Mouse (Mus musculus): Measurements from ENCODE around the gene Stac2. TPM values are rescaled to one million over a fixed set of nuclear protein-coding genes. Genes with fewer than 3 reads are reported as not detected.

The Stac2 gene
- total RNA-seq (2021): under 1 TPM; 0.64 to 0.81 TPM

DNA sequence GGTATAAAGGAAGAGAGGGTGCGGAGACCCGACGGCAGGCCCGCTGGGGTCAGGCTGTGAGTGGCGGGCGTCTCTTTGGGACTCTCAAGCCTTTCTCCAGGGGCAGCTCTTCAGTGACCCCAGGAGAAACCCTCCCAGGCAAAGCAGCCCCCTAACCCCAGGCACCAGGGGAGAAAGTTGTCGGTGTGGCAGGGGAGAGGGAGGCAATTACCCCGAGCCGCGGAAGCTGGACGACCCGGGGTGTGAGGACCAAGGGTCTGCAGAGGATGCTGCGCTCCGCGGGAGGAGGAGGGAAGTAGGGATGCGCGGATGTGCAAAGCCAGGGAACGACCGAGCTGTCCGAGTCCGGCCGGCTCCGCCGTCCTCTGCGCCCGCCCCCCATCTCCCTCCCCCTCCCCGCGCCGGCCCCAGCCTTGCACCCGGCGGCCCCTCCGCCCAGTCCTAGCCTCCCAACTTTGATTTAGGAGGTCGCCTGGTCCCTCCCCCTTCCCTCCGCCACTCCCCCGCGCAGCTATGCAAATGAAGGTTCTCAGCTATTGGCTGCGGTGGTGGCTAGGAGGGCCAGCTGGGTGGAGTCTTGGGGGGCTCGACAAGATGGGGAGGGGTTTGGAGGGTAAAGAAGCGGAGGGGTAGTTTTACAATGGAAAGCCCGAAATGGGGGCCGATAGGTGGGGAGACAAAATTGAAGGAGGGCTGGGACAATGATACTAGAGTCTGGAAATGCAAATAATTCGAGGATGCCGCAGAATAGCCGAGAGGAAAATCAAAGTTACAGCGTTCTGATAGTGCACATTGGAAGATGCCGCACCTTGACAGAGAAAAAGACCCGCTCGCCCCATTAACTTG, at the start of gene Stac2:
Gene Stac2, minus strand, starts transcription at position 474 of the 846 bp plus-strand sequence.
- peak; percentile 80 for DNase-seq

DNA sequence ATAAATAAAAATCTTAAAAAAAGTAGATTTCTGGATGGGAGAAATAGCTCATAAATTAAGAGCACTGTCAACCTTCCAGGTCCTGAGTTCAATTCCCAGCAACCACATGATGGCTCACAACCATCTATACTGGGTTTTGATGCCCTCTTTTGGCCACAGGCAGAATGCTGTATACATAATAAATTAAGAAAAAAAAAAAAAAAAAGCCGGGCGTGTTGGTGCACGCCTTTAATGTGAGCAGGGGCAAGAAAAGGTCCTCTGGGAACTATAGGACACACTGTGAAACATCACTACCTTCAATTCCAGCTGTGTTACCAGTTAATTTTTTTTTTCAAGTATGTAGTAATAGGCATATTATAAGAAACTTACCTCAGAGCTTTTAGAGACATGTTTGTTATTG, 48.1 kb upstream of the Stac2 start:
- no peak for DNase-seq

DNA sequence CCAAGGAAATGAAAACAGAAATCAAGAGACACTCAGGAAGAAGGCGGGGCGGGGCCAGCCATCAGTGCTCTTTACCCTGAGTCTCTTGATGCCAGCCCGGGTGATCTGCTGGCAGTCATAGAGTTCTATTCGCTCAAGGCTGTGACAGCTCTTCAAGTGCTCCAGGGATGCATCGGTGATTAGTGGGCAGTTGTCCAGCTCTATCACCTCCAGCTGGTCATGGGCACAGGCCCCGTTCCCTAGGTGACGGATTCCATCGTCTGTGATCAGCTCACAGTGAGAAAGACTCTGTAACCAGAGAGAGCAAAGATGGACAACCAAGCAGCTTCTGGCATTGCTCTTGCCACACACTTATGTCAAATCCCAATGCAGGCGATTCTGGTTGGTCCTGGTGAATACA, 37.3 kb upstream of the Stac2 start:
- peak; percentile 17 for DNase-seq

DNA sequence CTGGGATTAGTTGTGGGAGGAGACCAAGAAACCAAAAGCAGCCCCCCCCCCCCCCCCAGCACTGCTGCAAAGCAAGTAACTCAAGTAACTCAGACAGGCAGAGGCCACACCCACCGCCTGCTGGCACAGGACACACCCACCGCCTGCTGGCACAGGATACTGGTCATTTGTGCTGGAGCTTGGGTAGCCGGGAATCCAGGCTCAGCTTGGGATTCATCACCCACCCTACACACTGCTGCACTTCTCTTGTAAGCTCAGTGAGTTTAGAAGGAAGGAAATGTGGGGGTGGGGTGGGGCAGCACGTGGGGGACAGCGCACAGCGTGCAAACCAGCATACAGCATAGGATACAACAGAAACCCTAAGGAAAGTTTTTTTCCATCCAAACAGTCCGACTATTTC, 35.0 kb upstream of the Stac2 start:
- peak; percentile 64 for DNase-seq

DNA sequence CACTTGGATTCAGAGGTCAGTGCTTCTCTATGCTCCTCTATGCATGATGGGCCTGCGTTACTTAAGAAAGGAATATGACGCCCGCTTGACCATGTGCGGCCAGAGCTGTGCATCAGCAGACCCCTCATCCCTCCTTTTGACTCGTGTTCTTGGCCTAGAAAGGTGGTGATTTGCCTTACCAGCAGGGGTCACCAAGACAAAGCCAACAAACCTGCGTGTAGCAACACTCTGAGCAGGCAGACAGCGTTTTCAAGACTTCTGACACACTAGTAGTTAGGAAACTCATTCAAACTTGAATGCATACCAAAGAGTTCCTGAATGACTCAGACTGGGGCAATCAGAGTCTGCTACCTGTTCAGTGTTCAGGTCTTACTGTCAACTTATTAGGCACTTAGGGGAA, 33.3 kb upstream of the Stac2 start:
- DNase-seq: no peak

DNA sequence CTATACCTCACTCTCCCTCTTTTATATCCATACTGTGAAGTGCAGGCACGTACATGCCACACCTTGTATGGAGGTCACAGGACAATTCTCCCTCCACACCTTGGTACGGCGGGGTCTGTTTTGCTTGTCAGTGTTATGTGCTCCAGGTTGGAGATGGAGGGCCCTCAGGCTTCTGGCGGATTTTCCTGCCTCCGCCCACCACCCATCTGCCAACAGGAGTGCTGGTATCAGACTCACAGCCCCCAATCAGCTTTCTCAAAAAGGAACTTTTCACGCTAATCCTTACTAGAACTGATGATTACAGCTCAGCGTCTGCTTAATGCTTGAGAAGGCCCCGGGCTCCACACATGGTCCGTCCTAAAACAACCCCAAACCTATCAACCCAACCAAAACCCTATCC, 32.9 kb upstream of the Stac2 start:
- no peak for DNase-seq

DNA sequence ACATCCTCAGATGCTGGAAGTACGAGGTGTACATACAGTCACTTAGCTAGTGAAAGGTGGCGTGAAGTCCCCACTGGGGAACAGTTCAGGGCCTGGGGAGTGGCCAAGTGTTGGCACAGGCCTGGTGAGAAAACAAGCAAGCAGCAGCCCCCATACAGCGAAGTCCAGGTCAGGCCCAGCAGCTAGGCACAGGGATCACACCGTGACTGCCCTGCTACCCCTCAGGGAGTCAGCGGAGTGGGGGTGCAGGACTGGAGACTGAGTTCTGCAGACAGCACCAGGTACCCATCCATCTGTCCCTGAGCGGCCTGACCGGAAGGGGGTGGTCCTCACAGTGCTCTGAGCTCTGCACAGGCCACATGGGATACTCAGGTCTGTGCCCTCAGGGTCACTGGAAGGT, 29.5 kb upstream of the Stac2 start:
- no peak for DNase-seq

DNA sequence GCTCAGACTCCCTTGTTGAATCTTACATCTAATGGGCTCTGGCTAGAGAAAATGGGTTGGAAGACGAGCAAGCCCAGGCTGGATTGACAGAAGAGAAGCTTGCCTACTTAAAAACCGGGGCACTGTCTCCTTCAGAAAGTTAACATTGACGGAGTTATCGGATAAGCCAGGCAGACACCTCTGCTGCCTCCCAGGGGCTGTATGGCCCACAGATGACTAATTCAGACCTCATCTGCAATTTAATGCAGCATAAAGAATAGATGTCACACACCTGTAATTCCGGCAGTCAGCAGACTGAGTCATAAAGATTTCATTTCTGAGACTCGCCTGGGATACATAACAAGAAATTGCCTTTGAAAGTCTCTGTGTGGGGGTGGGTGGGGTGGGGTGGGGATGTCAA, 27.2 kb upstream of the Stac2 start:
- DNase-seq: no peak

DNA sequence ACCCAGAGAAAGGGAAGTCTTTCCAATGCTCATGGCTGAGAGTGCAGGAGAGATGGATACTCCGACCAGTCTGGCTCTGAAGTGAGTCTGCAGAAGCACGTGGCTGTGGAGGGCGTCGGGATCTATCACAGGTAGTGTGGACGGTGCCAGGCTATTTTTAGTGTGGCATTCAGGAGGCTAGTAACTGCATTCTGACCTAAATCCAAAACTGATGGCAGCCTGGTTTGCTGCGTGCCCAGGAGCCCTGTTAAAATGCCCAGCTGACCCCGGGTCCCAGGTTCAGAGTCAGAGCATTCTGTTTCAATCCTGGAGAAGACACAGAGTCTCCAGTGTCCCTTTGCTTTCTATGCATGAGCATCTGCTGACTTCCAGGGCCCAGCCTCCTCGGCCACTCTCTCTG, 23.8 kb upstream of the Stac2 start:
- peak; percentile 44 for DNase-seq

DNA sequence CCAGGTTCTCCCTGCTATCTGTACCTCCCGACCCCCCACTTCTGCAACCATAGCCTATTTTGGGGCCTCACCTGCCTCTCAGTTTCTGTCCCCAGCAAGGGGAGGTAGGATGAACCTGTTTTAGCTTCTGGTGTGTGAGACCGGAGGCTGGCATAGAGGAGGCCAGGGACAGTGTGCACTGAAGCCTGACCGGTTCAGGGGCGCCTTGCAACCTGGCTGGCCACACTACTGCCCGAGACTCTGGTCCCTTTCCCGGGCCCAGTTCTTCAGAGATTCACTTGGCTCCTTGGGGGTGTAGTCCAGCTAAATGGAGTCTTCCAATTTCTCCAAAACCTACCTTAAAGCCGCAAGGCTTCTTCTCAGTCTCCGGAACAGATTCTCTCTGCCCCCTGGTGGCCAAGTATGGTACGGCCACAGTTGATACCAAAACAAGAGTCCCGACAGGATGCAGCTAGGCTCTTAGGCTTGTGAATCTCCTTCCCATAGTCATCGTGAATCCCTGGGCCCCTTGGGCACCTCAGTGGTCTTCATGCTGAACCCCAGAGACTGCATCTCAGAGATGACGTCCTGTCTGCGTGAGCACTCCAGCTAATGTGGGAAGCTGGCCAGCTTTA, 22.0 kb upstream of the Stac2 start:
- DNase-seq: peak; percentile 95

DNA sequence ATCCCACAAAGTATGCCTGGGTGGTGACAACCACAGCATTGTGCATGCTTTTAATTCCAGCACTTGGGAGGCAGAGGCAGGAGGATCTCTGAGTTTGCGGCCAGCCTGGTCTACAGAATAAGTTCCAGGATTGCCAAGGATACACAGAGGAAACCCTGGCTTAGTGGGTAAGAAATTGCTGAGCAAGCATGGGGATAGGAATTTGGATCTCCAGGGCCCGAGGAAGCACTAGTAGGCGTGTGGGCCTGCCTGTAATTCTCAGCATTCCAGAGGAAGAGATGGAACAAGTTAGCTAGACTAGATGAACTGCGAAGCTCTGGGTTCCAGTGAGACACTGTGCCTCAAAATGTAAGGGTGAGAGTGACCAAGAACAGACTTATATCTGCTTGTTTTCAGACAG, 20.2 kb upstream of the Stac2 start:
- no peak for DNase-seq

DNA sequence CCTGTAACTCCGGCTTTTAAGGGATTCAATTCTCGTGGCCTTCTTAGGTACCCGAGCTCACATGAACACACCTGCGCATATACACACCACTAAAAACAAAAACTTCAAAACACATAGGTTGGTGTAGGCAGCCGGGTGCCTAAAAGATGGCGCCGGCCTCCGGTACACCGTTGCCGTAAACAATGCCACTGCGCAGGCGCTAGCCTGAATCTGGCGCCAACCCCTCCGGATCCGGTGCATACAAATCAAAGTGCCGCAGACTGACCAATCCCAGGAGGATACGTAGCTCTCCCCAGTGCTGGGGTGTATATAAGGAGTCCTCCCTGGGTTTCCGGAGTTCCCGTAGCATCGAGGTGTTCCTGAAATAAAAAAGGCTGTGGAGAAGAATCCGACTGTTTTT, 14.0 kb upstream of the Stac2 start:
- no peak for DNase-seq

DNA sequence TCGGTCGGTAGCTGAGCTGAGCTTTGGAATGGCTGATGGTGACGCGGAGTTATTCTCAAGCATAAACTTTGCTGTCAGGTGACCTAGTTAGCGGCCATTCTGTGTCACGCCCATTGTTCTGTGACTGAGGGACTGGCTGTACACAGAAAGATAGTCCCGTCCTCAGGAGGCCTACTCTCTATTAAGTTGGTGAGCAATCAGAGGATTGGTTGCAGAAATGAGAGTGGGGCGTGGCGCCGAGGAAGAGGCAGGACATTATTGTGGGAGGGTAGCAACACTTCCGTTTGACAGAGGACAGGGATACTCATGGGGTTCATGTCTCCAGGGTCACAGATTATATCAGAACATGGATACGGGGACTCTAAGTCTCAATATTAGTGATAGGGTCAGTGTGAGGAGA, 12.9 kb upstream of the Stac2 start:
- no peak for DNase-seq

DNA sequence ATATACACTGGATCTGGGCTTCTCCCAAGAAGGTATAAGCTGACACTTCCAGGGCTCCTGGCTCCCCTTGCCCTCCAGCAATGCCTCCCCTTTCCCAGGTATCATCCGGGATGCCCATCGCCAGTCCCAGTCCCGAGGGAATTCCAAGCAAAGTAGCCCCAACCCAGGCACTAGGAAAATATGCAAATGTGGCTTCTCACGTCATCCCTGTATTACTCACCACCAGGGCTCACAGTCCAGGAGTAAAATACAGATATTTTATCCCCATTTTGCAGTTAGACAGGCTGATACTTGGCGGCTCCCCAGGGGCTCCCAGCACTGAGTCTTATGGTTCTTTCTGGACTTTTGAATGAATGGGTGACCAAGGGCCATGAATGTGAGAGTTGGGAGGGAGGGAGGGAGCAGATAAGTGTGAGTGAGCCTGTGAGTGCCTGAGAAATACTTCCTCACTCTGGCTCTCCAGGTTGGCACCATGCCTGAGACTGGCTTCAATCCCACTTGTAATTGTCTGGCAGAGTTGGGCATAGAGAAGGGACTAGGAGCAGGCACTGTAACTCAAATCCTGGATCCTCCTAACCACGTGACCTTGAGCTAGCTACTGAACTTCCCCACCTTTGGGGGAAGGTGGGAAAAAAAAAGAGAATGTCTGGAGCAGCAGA, 8.8 kb upstream of the Stac2 start:
- peak; percentile 83 for DNase-seq

DNA sequence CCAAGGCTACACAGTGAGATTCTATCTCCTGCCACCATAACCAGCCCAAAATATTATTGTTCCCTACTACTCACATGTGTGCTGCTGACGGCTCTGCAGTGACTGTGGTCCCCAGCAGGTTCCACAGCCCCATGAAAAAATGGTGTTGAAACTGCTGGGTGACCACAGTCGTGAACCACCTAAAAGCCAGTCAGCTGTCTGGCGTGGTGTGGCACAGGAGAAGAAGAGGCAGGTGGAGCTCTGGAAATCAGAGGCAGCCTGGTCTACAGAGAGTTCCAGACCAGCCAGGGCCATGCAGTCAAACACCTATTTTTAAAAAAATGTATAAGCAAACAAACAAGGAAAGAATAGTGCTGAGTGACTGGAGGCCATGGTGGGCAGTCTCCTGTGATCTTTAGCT, 8.2 kb upstream of the Stac2 start:
- DNase-seq: no peak

DNA sequence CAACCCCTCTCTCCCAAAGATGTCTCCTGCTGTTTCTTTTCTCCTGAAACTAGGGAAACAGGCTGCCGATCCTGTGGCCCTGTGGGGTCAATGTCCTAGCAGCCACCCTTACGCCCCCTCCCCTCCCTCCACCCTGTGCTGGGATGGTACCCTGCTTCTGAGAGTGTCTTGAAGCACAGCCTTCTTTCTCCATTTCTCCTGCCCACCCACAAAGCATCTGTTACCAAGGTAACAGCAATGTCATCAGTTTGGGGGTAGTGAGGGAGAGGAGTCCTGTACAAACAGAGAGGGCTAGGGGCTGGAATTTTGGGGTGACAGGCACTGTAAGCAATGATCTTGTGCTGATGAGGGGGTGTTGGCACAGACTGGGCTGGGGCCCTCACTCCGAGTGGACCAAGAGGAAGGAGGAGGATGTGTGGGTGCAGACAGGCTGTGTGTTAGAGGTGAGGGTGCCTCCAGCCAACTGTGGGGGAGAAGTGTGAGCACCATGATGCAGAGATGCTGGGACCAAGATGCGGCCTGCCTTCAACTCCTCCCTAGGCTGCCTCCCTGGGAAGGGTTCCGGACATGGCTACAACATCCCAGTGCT, 6.9 kb upstream of the Stac2 start:
- DNase-seq: no peak

DNA sequence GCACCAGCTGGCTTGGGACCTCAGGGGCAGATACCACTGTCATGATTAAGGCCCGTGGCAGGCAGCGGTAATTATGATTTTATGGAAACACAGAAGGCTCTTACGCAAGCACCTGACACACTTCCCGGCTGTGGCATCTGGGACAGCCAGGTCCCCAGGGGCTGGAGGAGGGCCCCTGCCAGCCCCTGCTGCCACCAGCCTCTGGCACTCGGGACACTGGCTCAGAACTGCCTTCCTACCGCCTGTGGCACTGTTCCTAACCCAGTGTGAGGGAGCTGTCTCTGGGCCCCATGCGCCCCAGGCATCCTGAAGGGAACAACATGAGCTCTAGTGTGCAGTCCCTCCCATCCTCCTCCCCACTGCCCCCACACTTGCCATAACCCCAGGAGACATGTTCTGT, 6.4 kb upstream of the Stac2 start:
- no peak for DNase-seq

DNA sequence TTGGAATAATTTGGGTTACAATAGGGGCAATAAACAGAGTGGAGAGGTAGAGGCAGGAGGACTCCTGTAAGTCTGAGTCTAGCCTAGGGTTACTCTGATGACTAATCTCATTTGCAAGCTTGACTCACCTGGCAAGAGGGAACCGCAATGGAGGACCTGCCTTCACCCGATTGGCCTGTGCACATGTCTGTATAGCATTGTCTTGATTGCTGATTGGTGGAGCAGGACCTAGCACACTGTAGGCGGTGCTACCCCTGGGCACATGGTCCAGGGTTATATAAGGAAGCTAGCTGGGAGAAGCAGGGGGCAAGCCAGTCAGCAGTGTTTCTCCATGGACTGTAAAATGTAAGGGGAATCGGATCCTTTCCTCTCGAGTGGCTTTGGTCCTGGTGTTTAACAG, 4.7 kb upstream of the Stac2 start:
- no peak for DNase-seq

DNA sequence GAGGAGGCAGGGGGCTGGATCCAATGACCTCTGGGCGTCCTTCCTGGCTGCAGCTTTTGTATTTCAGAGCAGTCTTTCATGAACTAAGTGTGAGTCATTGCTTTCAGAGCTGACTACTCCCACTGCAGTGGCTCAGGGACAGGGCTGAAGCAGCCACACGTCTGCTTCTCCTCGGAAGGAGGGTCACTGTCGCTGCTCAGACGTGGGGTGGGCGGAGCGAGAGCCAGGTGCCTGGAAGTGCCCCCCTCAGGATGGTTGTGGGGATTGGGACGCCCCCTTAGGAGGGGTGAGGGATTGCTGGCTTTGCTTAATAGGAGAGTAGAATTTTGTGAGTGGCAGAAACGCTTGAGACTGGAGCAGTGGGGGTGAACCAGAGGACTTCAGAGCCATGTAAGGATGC, 4.2 kb upstream of the Stac2 start:
- no peak for DNase-seq

DNA sequence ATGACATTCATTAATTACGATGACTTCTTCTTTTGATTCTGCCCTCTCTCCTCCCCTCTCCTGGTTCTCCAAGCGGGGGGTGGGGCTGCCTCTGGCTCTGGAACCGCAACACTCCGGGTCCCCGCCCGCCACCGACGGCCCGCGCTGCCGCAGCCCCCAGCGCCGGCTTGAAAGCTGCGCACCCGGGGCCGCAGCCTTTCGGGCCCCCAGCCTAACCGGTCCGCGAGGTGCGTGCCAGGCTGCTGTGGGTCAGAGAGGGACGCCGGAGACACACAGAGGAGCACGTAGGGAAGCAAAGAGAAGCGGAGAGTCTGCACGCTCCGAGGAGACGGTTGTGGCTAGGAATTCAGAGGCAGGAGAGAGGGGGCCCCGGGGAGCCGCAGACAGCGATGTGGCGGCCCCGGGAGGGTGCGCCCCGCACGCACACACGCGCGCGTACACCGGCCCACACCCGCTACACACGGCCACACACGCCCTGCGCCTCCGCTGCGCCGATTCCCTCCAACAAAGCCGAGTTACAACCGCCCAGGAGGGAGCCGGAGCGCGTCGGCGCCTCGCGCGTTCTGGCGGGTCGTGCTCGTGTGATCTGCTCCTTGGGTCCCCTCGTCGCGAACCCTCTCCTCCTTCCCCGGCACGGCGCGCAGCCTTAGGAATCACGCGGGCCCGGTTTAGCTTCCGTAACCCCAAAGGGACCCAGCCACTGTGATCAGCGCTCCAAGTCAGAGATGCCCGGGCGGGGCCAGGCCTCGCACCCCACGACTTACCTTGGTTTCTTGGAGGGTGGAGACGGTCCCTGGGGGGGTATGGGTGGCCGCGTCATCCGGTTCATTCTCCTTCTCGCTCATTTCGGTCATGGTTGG, 903 bp downstream of the Stac2 start:
- DNase-seq: no peak

DNA sequence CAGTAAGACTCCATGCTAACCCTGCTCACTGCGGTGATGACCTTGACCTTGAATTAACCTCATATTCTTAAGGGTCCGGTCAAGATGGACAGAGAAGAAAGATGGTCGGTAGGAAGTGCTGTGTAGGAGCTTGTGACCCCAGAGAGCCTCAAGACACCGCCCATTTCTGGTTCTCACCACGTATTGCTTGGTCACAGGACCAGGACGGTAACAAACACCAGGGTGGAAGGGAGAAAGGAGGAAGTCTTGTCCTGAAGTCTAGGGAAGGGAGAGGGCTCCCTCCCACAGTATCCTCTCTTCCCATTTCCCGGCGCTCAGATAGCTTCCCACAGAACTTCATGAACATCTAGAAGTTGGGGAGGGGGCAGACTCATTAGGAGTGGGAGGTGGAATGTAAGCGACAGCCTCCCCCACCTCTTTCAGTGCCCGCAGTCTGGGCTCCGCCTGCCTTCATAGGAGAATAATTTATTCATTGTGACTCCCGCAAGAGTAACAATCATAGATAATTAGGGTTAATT, 1.6 kb downstream of the Stac2 start:
- DNase-seq: no peak

DNA sequence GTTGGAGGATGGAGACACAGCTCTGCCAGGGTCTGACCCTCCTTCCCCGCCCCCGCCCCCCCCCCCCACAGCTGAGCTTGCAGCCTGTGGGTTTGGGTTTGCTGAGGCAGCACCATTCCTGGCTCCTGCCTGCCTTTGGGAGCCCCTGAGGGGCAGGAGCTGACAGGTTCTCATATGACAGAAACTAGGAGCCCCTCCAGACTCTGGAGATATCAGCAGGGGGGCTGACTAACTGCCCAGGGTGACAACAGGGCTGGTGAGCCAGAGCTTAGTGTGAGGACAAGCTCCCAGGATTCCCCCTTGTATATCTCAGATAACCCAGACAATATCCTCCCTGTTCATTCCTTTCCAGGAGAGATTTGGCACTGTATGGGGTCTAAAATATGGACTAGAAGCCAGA, 2.3 kb downstream of the Stac2 start:
- DNase-seq: no peak

Measured in heart, postnatal 4 days (tissue).